Mouse (Mus musculus): ENCODE results near the gene Gm15130.

DNA sequence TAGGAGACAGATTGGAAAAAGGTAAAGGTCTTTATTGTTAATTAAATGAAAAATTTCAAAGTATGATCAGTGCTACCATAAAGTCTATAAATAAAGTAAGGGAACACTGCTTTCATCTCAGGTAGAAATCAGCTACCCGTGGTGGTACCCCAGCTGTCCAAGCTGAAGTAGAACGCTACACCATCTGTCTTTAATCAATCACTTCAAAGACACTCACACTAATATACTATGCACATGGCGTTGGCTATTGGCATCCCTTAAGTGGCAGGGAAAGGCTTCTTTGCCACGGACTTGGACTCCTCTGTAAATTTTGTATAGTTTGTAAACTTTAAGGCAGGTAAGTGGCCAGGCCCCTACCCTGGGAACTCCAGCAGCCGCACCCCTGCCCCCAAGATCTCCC lies 17.0 kb downstream of the Gm15130 start:
- TF ChIP-seq POLR2A (IDR thresholded peaks at IDR 0.05; ENCODE audit: insufficient read depth, low read depth, low read length) (no peak), EP300 (IDR thresholded peaks at IDR 0.05; ENCODE audit: insufficient read depth, low read depth, low read length) (no peak), CTCF (IDR thresholded peaks at IDR 0.05) (no peak)

Data from heart, adult 2 months (tissue).